Mouse (Mus musculus) hindbrain, embryonic 11.5 days (tissue): ENCODE data around the gene Stfa3. TPM values are rescaled to one million over a fixed set of nuclear protein-coding genes. Genes with fewer than 3 reads are reported as not detected.

ENCODE experiments used
- polyA plus RNA-seq: library from polyadenylated mRNA; unstranded; fragments of >200 nt; fragmentation: Nextera tagmentation; extraction: Ambion mirVana; gene quantifications from 2 replicates; pipeline ENCODE4 v1.2.1, GENCODE M21; 2014

Stfa3 gene
- polyA plus RNA-seq, 1 experiment from 2014 or later, result not detected

Other genes starting within 250 kb of the Stfa3 start
- not detected in 2 replicates for gene Gm5416, start 245.0 kb downstream of the Stfa3 start, polyA plus RNA-seq
- 0.28 TPM in 1 of 2 replicates, not detected in the other for gene 2010005H15Rik, start 233.9 kb downstream of the Stfa3 start, polyA plus RNA-seq
- 1.8 and 2.3 TPM in 2 replicates for gene Stfa1, start 178.4 kb downstream of the Stfa3 start, polyA plus RNA-seq
- not detected in 2 replicates for gene BC117090, start 121.1 kb downstream of the Stfa3 start, polyA plus RNA-seq
- gene BC100530, start 87.6 kb downstream of the Stfa3 start, polyA plus RNA-seq, result 1.0 and 1.2 TPM in 2 replicates
- not detected in 2 replicates for gene Stfa2, start 46.9 kb downstream of the Stfa3 start, polyA plus RNA-seq
- gene Casr, start 106.7 kb upstream of the Stfa3 start, polyA plus RNA-seq, result not detected in 2 replicates
- gene Cd86, start 210.7 kb upstream of the Stfa3 start, polyA plus RNA-seq, result 1.4 and 1.7 TPM in 2 replicates
- gene Ildr1, start 238.6 kb upstream of the Stfa3 start, polyA plus RNA-seq, result 0.26 and 0.57 TPM in 2 replicates